Mouse (Mus musculus) bone marrow macrophage, adult 2 months (primary cell): Measurements from ENCODE around the gene Adam19.

Experiments used
- CTCF ChIP-seq: IDR thresholded peaks from 2 replicates; pipeline ENCODE4 v1.5.1; 2012; ENCODE audit warnings: low read depth, mild to moderate bottlenecking, low read length, moderate library complexity
- POLR2A ChIP-seq: IDR thresholded peaks from 2 replicates; pipeline ENCODE4 v1.6.1; 2012; ENCODE audit warnings: mild to moderate bottlenecking, low read depth, low read length, borderline replicate concordance

DNA sequence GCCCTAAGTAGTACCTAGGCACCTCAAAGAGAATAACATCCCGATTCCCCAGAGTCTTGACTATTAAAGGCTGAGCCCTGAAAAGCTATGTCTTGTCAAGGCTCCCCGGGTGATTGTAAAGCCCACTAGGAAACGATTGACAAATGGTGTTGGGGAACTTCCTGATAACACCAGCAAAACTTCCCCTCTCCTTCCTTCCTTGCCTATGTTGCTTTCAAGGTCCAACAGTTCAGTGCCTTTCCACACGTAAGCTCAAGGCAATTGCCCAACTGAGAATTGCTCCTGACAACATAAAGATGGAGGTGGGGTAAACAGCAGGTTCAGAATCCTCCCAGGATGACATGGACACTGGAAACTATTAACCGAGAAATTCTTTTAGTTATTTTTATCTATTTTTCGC, 32.8 kb upstream of the Adam19 start:
- no peak for TF ChIP-seq CTCF
- no peak for TF ChIP-seq POLR2A
